Mouse (Mus musculus): ENCODE measurements around the gene Tcap.
A peak's percentile ranks its signal among the peaks of the same experiment; 100 is the strongest.

The Tcap gene

DNA sequence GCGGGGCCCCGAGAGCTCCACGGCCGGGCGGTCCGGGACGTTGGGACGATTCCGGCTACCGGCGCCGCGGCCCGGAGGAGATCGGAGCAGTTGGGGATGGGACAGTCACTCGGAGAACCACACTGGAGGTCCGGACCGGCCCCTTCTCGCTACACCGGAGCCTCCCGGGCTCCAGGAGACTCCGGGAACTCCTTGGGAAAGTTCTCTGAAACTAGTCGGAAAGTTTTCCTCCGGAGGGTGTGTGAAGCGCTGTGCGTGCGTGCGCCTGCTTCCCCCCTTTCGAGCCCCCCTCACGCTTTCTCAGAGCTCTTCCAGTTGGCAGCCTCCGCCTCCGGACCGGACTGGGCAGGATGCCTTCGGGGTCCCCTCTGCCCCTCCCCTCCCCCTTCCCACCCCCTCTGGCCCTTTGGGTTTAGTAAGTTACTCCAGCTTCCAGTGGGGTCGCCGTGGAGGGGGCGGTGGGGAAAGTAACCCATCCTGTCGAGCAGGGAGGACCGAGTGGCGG is 29.2 kb downstream of the Tcap start:
- DNase-seq: peak; percentile 50 to 68

DNA sequence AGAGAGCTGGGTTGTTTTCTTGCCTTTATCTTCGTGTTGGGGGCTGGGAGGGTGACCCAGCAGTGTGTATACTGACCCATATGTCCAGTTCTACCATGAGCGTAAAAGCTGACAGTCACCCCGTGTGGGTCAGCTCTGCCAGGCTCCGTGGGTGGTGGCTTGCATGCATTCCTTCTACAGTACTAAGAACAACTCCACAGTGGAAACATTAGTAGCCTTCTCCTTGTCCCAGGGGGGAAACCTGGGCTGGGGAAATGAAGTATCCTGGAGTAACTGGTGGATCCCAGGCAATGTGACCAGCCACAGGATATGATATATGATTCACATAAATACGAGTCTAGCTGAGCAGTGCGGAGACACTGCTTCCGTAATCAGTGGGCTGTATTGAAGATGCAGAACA is 30.1 kb downstream of the Tcap start:
- DNase-seq: peak in 1 of 2 experiments; percentile 24

DNA sequence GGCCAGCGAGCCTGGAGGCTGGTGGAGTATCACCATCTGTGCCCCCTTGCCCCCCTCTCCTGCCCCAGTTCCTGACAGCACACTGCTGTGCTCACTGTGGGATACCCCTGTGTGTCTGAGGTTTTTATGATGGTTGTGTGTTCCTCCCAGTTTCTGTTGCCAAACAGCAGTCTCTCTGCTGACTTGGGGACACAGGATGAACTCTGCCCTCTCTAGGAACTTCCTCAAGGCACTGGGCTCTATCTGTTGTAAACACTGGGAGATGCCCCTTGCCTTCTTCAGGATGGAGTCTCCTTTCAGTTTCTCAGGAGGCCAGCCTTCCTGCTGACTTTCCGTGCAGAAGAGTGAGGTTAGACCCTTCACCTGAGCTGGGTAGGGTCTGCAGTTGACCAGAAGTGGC is 30.6 kb downstream of the Tcap start:
- DNase-seq: peak in 1 of 2 experiments; percentile 14

DNA sequence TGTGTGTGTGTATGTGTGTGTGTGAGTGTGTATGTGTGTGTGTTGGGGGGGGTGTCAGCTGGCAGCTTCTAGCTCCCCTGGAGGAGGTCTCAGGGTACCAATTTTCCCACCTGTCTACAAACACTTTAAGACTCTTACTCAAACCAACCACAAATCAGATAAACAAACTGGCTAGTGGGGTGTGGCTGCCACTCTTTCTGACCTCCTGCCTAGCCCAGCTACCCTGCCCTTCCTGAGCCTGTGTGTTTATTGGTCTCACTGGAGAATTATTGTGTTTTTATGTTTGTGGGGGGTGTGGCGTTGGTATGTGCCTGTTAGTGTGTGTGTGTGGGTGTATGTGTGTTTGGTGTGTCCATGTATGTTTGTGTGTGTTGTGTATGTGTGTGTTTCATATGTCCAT is 33.5 kb downstream of the Tcap start:
- no peak for DNase-seq

DNA sequence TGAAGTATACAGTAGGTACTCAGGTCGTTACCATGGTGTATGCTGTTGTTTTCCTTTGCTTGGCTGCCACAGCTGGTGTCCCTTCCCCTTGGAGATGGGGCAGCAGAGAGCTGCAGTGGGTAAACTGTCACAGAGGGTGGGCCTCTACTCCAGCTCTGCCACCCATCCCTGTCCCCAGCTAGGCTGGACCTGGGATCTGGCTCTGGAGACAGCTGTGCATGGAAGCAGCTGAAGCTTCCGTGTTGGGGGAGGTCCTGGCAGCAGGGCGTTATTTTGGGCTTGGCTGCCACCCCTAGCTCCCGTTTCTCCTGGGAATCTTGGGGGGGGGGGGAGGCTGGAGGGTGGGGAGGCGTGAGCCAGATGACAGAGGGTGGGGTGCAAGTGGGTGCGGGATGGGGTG is 34.7 kb downstream of the Tcap start:
- no peak for DNase-seq

DNA sequence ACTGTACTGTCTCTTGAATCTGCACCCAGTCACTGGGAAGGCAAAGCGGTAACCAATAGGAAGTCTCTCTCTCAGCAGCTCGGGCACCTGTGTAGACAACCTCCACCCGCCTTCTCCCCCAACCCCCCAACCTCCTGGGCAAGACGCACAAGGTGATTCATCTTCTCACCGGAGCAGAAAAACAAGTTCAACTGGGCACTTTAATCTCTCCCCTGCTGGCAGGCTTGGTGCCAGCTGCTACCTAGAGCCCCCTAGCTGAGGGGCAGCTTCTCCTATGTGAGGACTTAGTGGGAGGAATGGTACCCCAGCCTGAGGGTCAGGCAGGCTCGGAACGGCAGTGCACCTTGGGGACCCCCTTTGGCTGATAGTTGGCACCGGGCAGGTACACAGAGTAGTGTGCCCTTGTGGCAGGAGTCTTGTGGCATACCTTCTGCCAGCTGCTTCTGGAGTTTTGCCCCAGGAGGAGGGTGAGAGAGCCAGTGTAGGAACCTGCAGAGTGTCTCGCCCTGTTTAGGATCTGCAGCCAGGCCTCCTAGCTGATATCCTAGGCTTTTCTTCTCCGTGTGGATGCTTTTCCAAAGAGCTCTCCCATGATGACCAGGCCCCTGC is 35.4 kb downstream of the Tcap start:
- peak; percentile 43 to 73 for DNase-seq

DNA sequence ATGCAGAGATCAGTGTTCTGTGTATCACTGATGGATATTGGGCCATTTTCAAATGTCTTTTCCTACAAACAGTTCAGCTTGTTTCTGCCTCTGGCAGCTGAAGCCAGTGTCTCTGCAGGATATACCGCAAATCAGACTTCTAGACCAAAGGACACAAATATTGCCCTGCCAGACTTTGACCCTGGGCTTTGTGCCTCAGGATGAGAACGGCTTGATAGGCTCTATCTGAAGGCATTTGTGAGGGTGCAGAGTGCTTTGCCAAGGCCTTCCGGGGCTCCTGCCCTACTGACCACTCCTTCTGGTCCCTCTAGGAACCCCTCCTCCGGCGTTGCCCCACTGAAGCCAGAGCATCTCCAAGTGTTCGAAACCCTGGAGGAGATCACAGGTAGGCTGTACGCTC is 43.0 kb downstream of the Tcap start:
- DNase-seq: no peak

DNA sequence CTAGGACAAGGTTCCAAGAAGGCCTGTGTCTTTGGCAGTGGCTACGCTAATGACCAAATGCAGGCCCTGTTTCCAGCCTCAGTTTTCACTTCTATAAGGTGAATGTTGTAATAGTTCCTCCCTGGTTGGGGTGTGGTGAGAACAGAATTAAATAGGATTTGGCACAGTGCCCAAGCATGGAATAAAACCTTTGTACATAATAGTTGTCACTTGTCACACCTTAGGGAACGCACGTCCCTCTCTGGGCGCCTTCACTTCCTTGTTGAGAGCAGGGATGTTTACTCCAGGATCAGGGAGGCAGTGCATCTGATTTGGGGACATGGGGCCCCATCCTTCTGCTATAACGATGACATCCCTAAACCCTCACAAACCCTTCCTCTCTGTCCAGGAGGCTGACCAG is 44.8 kb downstream of the Tcap start:
- no peak for DNase-seq

DNA sequence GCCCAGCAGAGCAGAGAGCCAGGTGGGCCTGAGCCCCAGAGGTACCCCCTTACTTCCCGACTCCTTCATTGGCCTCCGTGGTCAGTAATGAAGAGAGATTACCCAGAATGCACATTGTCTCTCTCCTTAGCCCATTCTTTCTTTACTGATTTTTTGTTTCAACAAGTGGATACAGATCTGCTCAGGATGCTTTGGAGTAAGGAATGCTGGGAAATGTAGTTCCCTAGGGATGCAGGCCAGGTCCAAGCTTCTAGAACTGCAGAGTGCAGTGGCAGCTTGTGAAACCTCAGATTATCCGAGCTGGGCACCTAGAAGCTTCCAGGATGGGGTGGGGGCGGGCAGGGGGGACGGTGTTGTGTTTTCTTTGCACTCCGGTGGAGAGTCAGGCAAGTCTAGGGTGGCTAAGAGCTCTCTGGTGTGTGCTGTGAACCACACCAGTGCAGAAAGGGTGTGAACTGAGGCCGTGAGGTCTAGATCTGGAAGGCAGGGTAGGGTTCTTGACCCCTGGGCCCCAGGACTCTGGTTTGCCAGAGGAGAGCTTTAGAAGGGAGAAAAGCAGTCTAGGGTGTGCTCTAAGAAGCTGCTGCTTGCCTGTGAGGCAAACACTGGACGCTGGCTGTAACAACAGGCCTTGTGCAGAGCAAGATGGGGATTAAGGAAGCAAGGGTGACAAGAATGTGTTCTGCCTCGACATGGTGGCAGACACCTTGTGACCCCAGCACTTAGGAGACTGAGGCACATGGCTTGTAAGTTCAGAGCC is 48.3 kb downstream of the Tcap start:
- DNase-seq: no peak
